Mouse (Mus musculus) heart, postnatal 0 days (tissue): ENCODE measurements around the gene Zc3h18.

Source experiments
- CTCF ChIP-seq: IDR thresholded peaks from 2 replicates; pipeline ENCODE4 v1.5.1; 2016; ENCODE audit warnings: antibody characterized with exemption, control low read depth, low read depth
- EP300 ChIP-seq: IDR thresholded peaks from 2 replicates; pipeline ENCODE4 v1.6.1; 2016; ENCODE audit warnings: antibody characterized with exemption, low read depth

DNA sequence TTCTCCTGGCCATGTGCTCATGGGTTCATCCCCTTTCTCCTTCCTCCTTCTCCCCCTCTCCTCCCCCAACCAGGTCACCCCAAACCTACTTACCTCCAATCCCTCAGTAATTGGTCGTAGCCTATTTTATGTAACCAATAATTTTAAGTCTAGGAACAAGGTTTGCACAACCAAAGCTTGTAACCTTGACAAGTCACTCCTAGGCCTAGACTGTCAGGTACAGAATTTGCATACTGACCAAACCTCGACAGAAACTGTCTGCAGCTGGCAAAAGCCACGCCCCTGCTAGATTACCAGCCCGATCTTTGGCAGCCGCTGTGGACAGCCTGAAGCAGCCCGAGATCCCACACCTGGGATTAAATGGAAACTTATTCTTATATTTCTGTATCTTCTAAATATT is 4.7 kb upstream of the Zc3h18 start:
- no peak for TF ChIP-seq CTCF
- no peak for TF ChIP-seq EP300
